19 mouse cellular contexts compared by ENCODE assay signal in genomic region chr10:77591546-77591945, GRCm38 (mm10). TPM values are rescaled to one million over a fixed set of nuclear protein-coding genes. Genes with fewer than 3 reads are reported as not detected.
DNase-seq lines count a peak whose midpoint lies in the region; ATAC-seq lines count a peak whose summit lies in the region.
"Had no signal": no experiment of that assay in that cellular context is flagged by ENCODE, and none has a peak within 500 bp of the region (broad histone marks: within the 10 kb centered on the region; RNA-seq: fewer than 3 reads in every experiment).

No protein-coding gene starts in this region.

- peaks cover 34% of the 10 kb centered on the region for H3K4me1 ChIP-seq in kidney, embryonic 15.5 days
- H3K4me1 ChIP-seq in megakaryocyte, embryonic 14.5 days: peaks cover 93% of the 10 kb centered on the region
- H3K4me1 ChIP-seq: limb, embryonic 13.5 days had no signal

- no peak overlapping the region for H3K4me3 ChIP-seq in kidney, embryonic 15.5 days (replicated peaks)
- H3K4me3 ChIP-seq in megakaryocyte, embryonic 14.5 days (replicated peaks): peak overlapping the region; percentile 20
- H3K4me3 ChIP-seq: embryonic facial prominence, embryonic 10.5 days; erythroblast, embryonic 14.5 days; hindbrain, embryonic 13.5 days; limb, embryonic 13.5 days; neural tube, embryonic 12.5 days had no signal

- WGBS in kidney, embryonic 15.5 days: 60% methylated on average over 6 of the region's 6 CpGs

- H3K9ac ChIP-seq in kidney, embryonic 15.5 days: no peak overlapping the region
- H3K9ac ChIP-seq: forebrain, postnatal 0 days; hindbrain, embryonic 13.5 days; limb, embryonic 13.5 days; neural tube, embryonic 12.5 days had no signal

- H3K27ac ChIP-seq in kidney, embryonic 15.5 days: peak overlapping the region; percentile 52; the same call in 1 of the 2 replicates
- H3K27ac ChIP-seq: embryonic facial prominence, embryonic 10.5 days; hindbrain, embryonic 13.5 days; limb, embryonic 13.5 days; neural tube, embryonic 12.5 days had no signal

- DNase-seq in kidney, postnatal 36 days: no peak
- DNase-seq in left cerebral cortex, adult 9 months (ENCODE audit: low spot score in 2 of 2): peak; percentile 82 to 86
- peak; percentile 75 to 91 for DNase-seq in right cerebral cortex, postnatal 36 days (ENCODE audit: low spot score in 2 of 2)
- no peak for DNase-seq in cerebellum, postnatal 10 days

- H3K9me3 ChIP-seq in kidney, embryonic 15.5 days (replicated peaks): no peaks in the 10 kb centered on the region; the same call in 1 of the 2 replicates
- H3K9me3 ChIP-seq in megakaryocyte, embryonic 14.5 days: no peaks in the 10 kb centered on the region
- H3K9me3 ChIP-seq: embryonic facial prominence, embryonic 10.5 days; hindbrain, embryonic 13.5 days; limb, embryonic 13.5 days; neural tube, embryonic 12.5 days had no signal

- H3K36me3 ChIP-seq in kidney, embryonic 15.5 days: peaks cover 87% of the 10 kb centered on the region
- H3K36me3 ChIP-seq in megakaryocyte, embryonic 14.5 days (replicated peaks; ENCODE audit: low read length): peaks cover 100% of the 10 kb centered on the region

- no peaks in the 10 kb centered on the region for H3K27me3 ChIP-seq in kidney, embryonic 15.5 days
- no peaks in the 10 kb centered on the region for H3K27me3 ChIP-seq in megakaryocyte, embryonic 14.5 days (replicated peaks)
- H3K27me3 ChIP-seq: hindbrain, embryonic 13.5 days; limb, embryonic 13.5 days; neural tube, embryonic 12.5 days; Patski had no signal

- ATAC-seq in kidney, embryonic 15.5 days (replicated peaks; ENCODE audit: low FRiP score): no peak
- ATAC-seq in megakaryocyte, adult 5-6 weeks (ENCODE audit: poor library complexity, severe bottlenecking): no peak
- ATAC-seq in granulocyte monocyte progenitor cell, adult 5-6 weeks (replicated peaks; ENCODE audit: poor library complexity, severe bottlenecking): no peak

- no peak overlapping the region for H3K4me2 ChIP-seq in kidney, embryonic 15.5 days
- H3K4me2 ChIP-seq: hindbrain, embryonic 13.5 days; limb, embryonic 13.5 days; neural tube, embryonic 12.5 days had no signal

RNA-seq across cellular contexts. Expression of gene Pttg1ip, which starts 10.0 kb away (rescaled TPM):
- polyA plus RNA-seq in kidney, embryonic 15.5 days (2015; fragmentation: Nextera tagmentation; extraction: Ambion mirVana): 149 and 152 TPM in 2 replicates
- polyA plus RNA-seq in megakaryocyte, embryonic 14.5 days (2012; ENCODE audit: insufficient read depth, low replicate concordance): 284 and 814 TPM in 2 replicates
- total RNA-seq in megakaryocyte, adult 5-6 weeks (2015): 82.8 and 97.8 TPM in 2 replicates
- 50.0 and 54.8 TPM in 2 replicates for total RNA-seq in megakaryocyte, adult 5-6 weeks (2017)
- 36.6 and 39.0 TPM in 2 replicates for total RNA-seq in granulocyte monocyte progenitor cell, adult 5-6 weeks (2014; fragmentation: Nextera tagmentation)
- 34.6 and 37.0 TPM in 2 replicates for total RNA-seq in granulocyte monocyte progenitor cell, adult 5-6 weeks (2017)

RNA-seq across cellular contexts. Expression of gene Sumo3, which starts 14.4 kb away (rescaled TPM):
- 332 TPM in 2 replicates for polyA plus RNA-seq in kidney, embryonic 15.5 days (2015; fragmentation: Nextera tagmentation; extraction: Ambion mirVana)
- polyA plus RNA-seq in megakaryocyte, embryonic 14.5 days (2012; ENCODE audit: insufficient read depth, low replicate concordance): 11.6 and 90.7 TPM in 2 replicates
- total RNA-seq in megakaryocyte, adult 5-6 weeks (2015): 22.1 and 22.7 TPM in 2 replicates
- 118 and 137 TPM in 2 replicates for total RNA-seq in megakaryocyte, adult 5-6 weeks (2017)
- total RNA-seq in granulocyte monocyte progenitor cell, adult 5-6 weeks (2014; fragmentation: Nextera tagmentation): 60.0 and 78.8 TPM in 2 replicates
- 197 and 205 TPM in 2 replicates for total RNA-seq in granulocyte monocyte progenitor cell, adult 5-6 weeks (2017)

RNA-seq across cellular contexts. Expression of gene Gm49325, which starts 14.5 kb away (rescaled TPM):
- polyA plus RNA-seq in kidney, embryonic 15.5 days (2015; fragmentation: Nextera tagmentation; extraction: Ambion mirVana): 3.6 and 6.3 TPM in 2 replicates
- polyA plus RNA-seq in megakaryocyte, embryonic 14.5 days (2012; ENCODE audit: insufficient read depth, low replicate concordance): 9.0 and 23.2 TPM in 2 replicates
- total RNA-seq in megakaryocyte, adult 5-6 weeks (2015): not detected in 2 replicates
- not detected in 2 replicates for total RNA-seq in megakaryocyte, adult 5-6 weeks (2017)
- not detected in 2 replicates for total RNA-seq in granulocyte monocyte progenitor cell, adult 5-6 weeks (2014; fragmentation: Nextera tagmentation)
- total RNA-seq in granulocyte monocyte progenitor cell, adult 5-6 weeks (2017): 1.6 TPM in 1 of 2 replicates, not detected in the other
- total RNA-seq: forebrain, postnatal 0 days; midbrain, postnatal 0 days had no signal
- polyA plus RNA-seq: erythroblast, embryonic 14.5 days; large intestine, adult 2 months; lung, adult 2 months; testis, adult 2 months had no signal

RNA-seq across cellular contexts. Expression of gene Ube2g2, which starts 30.5 kb away (rescaled TPM):
- polyA plus RNA-seq in kidney, embryonic 15.5 days (2015; fragmentation: Nextera tagmentation; extraction: Ambion mirVana): 71.9 and 72.0 TPM in 2 replicates
- 14.2 and 28.4 TPM in 2 replicates for polyA plus RNA-seq in megakaryocyte, embryonic 14.5 days (2012; ENCODE audit: insufficient read depth, low replicate concordance)
- total RNA-seq in megakaryocyte, adult 5-6 weeks (2015): 15.3 and 18.1 TPM in 2 replicates
- 27.4 and 40.0 TPM in 2 replicates for total RNA-seq in megakaryocyte, adult 5-6 weeks (2017)
- 39.6 and 42.0 TPM in 2 replicates for total RNA-seq in granulocyte monocyte progenitor cell, adult 5-6 weeks (2014; fragmentation: Nextera tagmentation)
- 29.5 and 53.3 TPM in 2 replicates for total RNA-seq in granulocyte monocyte progenitor cell, adult 5-6 weeks (2017)

Comparison
In these comparisons a context has a peak if more than half of its experiments do, and no peak if none do; other contexts are left out.
1. DNase-seq: peak in left cerebral cortex, adult 9 months (2 of 2) and right cerebral cortex, postnatal 36 days (2 of 2); none in kidney, postnatal 36 days (0 of 2) and cerebellum, postnatal 10 days (0 of 2).